Mouse (Mus musculus): ENCODE measurements around the gene Mum1.
A peak's percentile ranks its signal among the peaks of the same experiment; 100 is the strongest.

The Mum1 gene

GRCm38 (mm10) chr10:80252493-80253274, 26.4 kb downstream of the Mum1 start:
- no peak for DNase-seq

- DNase-seq: no peak
These were observed 27.3 kb downstream of the Mum1 start for GRCm38 (mm10) chr10:80253551-80253950.

GRCm38 (mm10) chr10:80254331-80255297, 28.4 kb downstream of the Mum1 start:
- DNase-seq: no peak

GRCm38 (mm10) chr10:80255881-80256535, 29.8 kb downstream of the Mum1 start:
- DNase-seq: no peak

- no peak for DNase-seq
These were observed 31.7 kb downstream of the Mum1 start for GRCm38 (mm10) chr10:80257936-80258335.

- DNase-seq: no peak
These were observed 32.7 kb downstream of the Mum1 start for GRCm38 (mm10) chr10:80258752-80259462.

- DNase-seq: no peak
These were observed 33.2 kb downstream of the Mum1 start for GRCm38 (mm10) chr10:80259463-80259805.

GRCm38 (mm10) chr10:80259861-80260641, 33.8 kb downstream of the Mum1 start:
- DNase-seq: peak; percentile 76

GRCm38 (mm10) chr10:80260642-80261584, 34.7 kb downstream of the Mum1 start, which contains the start of the genes Gamt and Dazap1:
Gene Gamt (minus strand): TSS chr10:80261012.
Gene Dazap1 (plus strand): TSS chr10:80261486.
- peak; percentile 92 for DNase-seq

- DNase-seq: peak; percentile 87
These were observed 35.3 kb downstream of the Mum1 start for GRCm38 (mm10) chr10:80261585-80261968.

- DNase-seq: no peak
These were observed 35.9 kb downstream of the Mum1 start for GRCm38 (mm10) chr10:80262169-80262568.

GRCm38 (mm10) chr10:80262776-80263365, 36.6 kb downstream of the Mum1 start:
- no peak for DNase-seq

GRCm38 (mm10) chr10:80264341-80265148, 38.3 kb downstream of the Mum1 start:
- DNase-seq: peak; percentile 99

GRCm38 (mm10) chr10:80265149-80265486, 38.9 kb downstream of the Mum1 start:
- DNase-seq: no peak

- DNase-seq: no peak
These were observed 43.9 kb downstream of the Mum1 start for GRCm38 (mm10) chr10:80270099-80270498.

- no peak for DNase-seq
These were observed 44.5 kb downstream of the Mum1 start for GRCm38 (mm10) chr10:80270734-80271181.

GRCm38 (mm10) chr10:80271186-80271843, 45.1 kb downstream of the Mum1 start:
- DNase-seq: no peak

- DNase-seq: no peak
These were observed 45.8 kb downstream of the Mum1 start for GRCm38 (mm10) chr10:80271870-80272585.
